Mouse (Mus musculus) common myeloid progenitor, adult 5-6 weeks (primary cell): ENCODE measurements at regions not wholly inside any gene's neighbourhood (a gene's known extent, or its start where the extent isn't known, plus 50 kb on each side); places are given as distances from the start of the nearest gene placed in this dataset.

Source experiments
- ATAC-seq: replicated peaks from 2 replicates; pipeline ENCODE4 v1.8.0; 2016; ENCODE audit warnings: low read depth, mild to moderate bottlenecking, moderate TSS enrichment, inconsistent platforms; ENCODE audit not compliant: poor library complexity, severe bottlenecking

DNA sequence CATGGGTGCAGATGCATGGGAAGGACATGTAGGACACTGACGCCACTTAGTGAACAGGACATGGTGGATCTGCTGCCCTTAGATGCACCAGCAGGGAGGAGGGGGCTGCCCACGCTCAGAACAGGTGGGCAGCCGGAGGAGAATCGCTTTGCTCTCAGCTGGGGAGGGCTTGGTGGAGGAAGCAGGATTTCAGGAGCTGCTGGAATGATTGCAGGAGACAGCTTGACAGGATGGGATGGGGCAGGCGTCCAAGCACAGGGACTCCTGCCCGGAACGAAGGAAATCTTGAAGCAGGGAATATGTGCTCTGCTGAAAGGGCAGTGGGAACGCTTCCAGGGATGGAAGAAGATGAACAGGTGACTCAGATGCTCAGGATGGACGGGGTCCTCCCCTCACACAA is 773.9 kb upstream of the Car8 start:
- no peak for ATAC-seq

DNA sequence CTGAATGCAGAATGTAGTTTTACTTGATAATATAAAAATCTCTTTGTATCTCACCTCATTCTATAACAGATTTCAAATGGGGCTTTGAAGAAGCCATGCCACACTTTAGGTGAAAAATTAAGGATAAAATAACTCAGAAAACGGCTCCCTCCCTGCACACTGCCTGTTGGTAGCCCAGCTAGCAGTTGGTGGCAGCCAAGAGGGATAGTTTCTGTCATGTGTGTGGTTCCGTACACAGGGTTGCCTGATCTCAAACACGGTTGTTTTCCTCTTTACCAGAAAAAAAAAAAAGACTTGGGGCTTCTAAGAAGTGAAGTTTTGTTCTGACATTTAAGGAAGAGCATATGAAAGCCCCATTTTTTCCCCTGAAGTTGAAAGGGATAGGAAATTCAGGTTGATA is 773.1 kb upstream of the Car8 start:
- no peak for ATAC-seq

DNA sequence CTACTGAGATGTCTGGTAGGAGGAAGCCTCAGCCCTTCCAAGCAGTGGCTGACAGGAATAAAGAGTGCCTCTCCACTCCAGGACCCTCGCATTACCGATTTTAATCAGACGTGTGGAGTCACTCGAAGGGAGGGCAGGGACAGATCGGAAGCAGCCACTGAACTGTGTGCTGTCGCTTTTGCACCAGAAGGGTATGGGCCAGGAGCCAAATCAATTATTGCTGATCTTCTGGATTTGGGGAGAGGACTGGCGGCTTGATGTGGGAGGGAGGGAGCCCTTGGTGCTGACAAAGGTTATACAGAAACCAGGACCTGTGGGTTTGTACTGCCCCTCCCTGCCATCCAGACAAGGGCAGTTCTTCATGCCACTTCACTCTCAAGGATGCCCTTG is 772.3 kb upstream of the Car8 start:
- no peak for ATAC-seq

DNA sequence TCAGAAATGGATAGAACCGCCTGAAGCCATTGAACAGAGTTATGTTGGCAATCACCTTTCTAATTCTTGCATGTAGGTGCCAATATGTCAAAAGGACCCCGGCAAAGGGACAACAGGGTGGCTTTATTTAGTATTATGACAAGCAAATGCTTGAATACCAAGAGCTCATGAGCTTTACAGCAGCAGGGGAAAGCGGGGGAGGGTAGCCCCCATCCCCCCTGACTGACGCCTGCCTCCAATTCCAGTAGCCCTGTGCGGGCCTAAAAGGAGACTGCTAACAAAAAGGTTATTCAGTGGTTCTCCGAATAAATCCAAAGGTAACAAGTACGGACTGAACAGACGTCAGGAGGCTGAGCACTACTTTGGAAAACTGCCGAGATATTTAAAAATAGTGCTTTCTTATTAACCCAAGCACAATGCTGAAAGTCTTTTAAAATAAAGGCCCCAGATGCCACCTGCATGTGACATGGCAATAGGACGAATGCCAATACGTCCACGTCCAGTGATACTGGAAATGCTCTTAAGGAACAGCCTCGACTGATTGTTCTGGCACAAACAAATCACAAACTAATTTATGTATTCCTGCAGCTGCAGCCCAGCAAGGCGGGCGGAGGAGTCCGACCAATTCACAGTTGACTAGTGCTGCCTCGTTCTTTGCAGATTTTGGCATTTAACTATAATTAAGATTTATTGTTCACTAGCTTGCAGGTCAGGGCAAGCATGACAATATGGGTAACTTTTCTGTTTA is 771.7 kb upstream of the Car8 start:
- ATAC-seq, result no peak

DNA sequence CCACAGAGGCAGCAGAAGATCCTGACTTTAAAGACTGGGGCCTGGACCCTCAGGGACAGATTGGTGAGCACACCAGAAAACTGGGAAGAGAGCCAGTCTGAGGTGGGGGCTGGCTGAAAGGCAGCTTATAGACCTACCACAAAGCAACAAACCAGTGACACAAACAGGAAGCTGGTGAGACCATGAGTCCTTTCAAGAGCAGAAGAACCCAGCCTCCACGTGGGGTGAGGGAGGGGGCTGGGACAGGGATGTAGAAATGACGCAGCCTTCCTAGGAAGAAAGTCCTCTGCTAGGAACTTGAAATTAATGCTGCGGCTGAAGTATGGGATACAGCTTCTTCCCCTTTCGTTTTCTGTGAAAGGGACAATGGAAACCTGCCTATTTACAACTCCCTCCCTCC is 770.8 kb upstream of the Car8 start:
- ATAC-seq, result peak; percentile 94

DNA sequence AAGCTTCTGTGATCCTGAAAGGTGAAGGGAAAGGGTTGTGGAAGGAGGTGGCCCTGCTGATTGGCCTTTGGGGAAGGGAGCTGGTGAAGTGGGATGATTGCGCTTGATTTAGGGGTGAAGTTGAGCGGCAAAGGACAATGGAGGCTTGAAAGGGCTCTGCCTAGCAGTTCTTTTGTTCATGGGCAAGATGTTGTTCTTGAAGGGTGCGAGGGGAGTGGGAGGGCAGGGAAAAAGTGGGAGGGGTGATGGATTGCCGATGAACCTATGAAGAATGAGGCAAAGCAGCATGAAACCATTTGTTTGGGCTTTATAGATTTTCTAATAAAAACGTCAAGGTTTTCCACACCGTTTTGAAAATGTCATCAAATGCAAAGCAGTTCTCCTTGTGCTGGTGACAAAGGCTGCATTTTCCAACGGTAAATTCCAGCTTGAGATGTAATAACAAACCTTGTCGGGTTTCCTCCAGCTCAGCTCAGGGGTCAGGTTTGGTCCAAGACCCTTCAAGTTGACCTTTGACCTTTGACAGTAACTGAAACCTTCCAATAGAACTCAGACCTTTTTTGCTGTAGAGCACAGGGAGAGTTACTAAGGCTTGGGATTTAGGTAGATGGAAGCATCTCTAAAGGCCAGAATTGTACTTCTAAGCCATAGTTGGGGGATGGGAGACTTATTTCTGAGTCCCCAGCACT is 767.2 kb upstream of the Car8 start:
- ATAC-seq, result no peak

DNA sequence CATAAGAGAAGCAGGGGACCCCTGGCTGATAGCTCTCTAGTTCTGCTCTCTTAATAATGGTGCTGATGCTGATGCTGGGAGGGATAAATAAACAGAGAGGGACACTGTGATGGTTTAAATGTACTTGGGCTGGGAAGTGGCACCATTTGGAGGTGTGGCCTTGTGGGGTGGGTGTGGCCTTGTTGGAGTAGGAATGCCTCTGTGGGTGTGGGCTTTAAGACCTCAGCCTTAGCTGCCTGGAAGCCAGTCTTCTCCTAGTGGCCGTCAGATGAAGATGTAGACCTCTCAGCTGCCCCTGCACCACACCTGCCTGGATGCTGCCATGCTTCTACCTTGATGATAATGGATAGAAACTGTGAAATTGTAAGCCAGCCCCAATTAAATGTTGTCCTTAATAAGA is 765.0 kb upstream of the Car8 start:
- ATAC-seq, result no peak

DNA sequence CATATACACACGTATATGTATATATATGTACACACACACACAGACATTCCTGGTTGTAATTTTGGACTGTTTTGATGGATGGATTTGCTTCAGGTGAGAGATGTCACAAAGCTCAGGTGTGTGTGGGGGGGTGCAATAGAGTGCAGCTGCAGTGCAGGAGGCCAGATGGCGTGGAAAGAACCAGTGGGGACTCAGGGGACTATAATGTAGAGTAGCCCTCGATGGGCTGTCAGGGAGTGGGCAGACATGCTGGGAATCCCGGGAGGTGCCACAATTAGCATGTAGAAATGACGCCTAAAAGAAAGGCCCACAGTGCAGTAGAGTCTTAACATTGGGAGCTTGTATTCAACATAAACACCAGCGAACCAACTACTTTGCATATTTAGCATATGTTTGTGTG is 763.5 kb upstream of the Car8 start:
- ATAC-seq, result no peak

DNA sequence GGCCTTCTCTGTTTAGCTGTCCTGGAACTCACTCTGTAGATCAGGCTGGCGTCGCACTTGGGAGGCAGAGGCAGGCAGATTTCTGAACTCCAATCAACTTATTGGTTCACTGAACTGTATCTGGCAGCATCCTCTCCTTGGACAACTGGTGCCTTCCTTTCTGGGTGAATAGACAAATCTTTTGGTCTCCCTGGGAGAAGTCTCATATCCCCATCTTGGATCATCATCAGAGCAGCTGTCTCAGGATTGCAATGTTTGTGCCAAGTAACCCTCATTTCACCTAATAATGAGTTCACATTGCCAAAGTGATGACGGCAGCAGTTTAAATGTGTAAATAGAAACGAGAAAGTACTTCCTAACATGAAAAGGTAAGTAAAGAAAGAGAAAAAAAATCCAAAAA is 759.8 kb upstream of the Car8 start:
- no peak for ATAC-seq

DNA sequence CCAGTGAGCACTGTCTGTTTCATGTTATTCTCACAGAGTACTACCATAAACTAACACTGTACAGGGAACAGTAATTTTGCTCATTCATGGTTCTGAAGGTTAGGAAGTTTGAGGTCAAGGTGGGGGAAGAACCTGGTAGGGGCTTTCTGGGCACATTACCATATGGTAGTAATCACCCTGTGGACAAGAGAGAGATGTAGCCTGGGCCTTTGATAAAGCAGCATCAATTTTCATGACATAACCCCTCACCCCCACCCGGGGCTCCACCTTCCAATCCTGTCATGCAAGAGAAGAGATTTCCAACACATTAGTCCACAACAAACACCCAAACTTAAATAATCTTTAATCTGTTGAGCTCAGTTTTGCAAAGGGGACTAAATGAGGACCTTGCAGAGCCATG is 753.3 kb upstream of the Car8 start:
- no peak for ATAC-seq

DNA sequence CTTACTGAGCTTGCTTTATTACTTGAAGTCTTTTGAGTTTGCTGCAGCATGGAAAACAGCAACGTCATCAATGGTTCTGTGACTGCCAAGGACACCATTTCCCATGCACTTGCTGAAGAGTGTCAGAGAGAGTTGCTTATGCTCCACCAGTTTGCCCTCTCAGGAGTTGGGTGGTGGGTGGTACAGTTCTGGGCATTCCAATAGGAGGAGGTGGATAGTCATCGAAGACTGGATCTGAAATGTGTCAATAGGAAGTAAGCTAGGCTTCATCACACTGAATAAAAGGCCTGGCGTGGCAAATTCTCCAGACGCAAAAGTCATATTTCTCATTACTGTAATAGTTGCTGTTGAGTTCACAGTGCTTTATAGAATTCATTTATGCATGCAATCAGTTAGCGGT is 751.7 kb upstream of the Car8 start:
- no peak for ATAC-seq

DNA sequence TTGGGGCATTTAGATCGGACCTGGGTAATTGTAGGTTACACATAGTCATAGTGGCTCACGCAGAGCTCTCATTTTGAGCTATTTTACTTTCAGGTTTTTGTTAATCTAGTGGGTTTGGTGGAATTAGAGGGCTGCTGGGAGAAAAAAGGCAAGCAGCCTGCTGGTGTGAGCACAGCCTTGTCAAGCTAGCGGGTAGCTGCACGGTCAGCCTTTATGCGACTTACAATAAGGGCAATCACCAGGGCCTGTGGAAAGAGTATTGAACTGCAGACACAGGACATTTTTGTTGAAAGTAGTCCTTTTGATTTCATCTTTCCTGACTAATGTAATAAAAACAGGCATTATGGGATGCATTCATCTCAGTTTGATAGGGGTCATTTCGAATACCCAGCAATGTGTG is 750.8 kb upstream of the Car8 start:
- ATAC-seq, result no peak

DNA sequence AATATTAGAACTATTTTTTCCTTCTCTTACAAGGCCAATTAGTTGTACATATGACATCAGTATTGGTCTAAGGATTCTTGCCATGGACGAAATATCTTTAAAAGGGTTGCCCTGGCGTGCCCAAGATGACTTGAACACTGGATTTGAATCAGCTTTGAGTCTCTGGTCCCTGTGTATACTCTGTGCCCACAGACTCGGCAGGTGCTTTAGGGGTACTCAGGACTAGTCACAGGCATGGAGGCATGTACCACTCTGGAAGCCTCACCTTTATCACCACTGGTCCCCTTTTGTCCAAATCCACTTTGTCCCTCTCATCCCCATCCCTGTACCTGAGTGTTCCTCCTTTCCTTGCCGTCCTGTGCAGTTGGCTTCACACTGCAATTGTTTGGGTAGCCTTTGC is 750.3 kb upstream of the Car8 start:
- no peak for ATAC-seq

DNA sequence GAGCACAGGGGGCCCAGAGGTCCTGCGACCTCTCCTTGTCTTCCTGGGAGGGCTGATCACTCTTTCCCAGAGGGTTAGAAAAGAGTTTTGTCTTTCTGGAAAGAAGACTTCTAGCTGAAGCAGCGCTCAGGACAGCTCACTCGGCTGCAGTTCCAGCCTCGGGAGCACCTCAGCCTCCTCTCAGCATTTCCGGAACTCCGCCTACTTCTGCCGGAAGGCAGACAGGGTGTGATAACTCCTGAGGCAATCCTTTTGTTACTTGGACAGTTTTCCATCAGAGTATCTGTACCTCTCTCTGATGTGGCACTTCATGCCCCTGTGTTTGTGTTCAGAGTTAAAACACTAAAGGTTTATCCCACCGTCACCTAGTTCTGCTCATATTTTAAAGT is 749.5 kb upstream of the Car8 start:
- peak; percentile 75 for ATAC-seq

DNA sequence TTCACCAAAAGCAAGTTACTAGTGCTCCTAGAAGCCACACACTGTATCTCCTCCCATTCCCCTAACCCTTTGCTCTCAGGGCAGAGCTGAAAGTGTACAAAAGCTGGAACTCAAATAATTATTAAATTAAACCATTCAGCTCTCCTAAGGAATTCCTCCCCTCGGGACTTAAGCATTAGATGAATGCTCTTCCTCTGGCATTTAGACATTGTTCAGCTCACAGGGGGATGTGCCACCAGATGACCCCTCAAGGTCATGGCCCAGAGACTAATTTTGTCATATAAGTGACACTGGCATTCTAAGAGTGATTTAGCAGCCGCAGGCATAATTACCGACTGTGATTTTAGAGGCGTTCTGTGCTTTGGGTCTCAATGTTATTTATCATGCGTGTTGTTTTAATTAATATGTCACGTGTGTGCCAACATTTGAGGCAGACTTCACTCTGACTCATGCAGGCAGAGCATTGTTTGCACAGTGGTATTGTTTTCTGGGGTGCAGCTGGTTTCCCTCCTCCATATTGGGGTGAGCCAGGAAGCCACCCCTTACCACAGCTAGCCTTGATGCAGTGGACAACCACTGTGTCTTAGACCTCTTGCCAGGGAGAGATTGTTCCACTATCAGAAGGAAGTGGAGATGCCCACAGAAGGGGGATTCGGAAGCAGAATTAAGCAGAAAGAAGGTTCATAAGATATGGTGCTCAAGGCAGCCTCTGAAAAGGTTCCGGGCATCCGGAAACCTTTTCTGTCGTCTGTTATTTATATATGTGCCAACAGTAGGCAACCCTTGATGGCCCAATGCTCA is 748.9 kb upstream of the Car8 start:
- peak; percentile 73 for ATAC-seq

DNA sequence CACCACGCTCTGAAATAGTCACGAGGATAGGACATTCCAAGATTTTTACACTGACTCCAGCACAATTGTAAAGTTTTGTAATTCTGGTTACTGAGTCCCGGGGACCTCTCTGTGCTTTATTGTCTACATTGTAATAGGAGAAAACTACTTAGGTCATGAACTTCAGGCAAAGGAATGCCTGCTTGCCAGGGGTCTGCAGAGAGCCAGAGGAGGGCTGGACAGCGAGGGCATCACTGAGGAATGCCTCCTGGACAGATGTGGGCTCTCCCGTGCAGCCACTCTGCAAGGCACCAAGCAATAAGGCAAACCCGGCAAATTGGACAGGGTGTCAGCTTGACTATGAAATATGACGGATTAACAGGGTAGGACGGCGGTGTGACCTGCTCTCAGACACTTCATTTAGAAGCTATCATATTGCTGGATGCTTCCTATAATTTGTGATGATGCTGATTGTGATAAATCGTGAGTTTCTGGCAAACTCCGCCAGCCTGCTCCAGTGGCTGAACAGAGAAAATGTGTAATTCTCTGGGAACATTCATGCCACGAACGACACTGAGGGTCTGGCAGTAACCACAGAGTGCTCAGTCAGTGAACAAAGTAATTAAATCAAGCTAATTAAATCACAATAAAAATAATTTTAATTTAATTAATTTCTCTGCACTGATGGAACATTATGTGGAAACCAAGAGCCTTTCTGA is 747.7 kb upstream of the Car8 start:
- ATAC-seq, result no peak

DNA sequence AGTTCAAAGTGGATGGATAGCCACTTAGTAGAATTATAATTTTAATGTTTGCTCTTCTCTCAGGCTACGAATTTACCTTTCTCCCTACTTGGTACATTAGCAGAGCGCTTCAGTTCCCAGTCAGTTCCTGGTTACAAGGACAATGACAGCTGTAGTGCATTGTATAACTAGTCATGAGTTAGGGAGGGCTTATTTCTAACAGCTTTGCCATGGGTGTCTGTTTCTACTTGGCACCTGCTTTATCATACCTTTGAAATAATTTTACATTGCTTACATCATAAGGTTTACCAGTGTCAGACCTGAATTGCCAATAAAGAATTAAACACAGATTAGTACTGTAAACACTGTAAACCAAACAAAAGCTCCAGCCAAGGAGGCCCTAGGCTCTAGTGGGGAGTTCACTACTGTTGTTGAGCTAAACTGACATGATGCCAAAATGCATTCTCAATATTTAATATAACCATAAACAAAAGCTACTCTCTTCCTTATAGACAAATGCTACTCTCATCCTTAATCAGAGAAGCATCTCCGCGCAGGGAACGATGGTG is 745.3 kb upstream of the Car8 start:
- ATAC-seq, result no peak

DNA sequence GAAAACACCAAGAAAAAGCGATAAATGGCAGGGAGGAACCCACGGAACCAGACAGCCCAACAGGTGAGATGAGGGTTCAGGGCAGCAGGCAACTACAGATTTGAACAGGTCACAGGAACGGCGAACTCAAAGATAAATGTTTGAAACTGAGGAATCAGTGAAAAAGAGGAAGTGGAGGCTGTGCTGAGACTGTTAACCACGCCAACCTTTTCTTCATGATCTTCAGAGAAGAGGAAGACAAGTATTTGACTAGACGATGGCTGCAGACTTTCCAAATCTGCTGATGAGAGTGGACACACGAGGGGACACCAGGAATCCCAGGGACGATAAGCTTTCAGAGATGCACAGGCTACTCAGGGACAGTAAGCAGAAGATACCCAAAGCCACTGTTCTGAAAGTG is 740.1 kb upstream of the Car8 start:
- peak; percentile 79 for ATAC-seq

DNA sequence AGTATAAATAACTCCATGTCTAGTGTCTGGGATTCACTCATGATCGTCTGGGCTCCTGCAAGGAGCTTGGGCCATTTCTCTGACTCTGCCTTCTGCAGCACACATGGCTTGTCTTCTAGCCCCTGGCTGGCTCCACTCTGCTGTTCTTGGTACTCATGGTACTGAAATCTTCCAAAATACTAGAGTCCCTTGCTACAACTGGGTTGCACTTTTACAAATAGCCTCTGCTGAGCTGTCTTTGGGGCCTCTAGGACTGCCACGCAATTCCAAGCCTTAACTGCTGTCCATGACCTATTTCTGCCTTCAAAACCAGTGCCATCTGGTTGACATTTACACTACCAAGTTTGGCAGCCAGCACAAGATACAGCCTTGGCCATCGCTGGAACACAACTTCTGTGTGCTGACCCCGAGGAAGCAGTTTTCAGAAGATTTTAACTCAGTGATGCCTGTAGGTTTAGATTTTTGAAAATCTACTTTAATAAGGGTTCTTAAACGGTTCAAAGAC is 731.2 kb upstream of the Car8 start:
- ATAC-seq, result no peak

DNA sequence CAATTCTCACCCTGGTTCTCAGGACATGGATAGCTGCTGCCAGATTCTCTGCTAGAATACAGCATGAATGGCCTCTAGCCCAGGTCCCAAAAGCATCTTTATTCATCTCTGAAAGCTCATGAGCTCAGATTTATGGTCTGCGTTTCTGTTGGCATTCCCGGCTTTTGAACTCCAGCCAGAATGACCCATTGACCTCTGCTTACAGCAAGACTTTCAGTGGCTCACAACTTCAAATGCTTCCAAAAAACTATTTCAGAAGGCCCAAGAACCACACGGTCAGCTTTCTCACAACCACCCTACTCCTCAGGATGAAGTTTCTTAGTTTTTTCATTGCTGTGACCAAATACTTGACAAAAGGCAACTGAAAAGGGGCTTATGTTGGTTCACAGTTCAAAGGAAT is 729.9 kb upstream of the Car8 start:
- no peak for ATAC-seq
